Mouse (Mus musculus) kidney, adult 2 months (tissue): ENCODE measurements at regions not wholly inside any gene's neighbourhood (a gene's known extent, or its start where the extent isn't known, plus 50 kb on each side); places are given as distances from the start of the nearest gene placed in this dataset.

Experiments
- CTCF ChIP-seq: fragments of 200-500 bp; conservative IDR thresholded peaks from 2 replicates; pipeline ENCODE4 v1.5.1; 2011; ENCODE audit warnings: low read depth, mild to moderate bottlenecking, control low read depth, low read length, moderate library complexity, mixed read lengths; ENCODE audit not compliant: insufficient read depth, insufficient read length
- POLR2A ChIP-seq: fragments of 200-500 bp; IDR thresholded peaks from one replicate; pipeline ENCODE4 v1.6.1; 2011; ENCODE audit warnings: low read depth, low read length, control low read depth

GRCm38 (mm10) chr10:56914103-56914502 is 537.0 kb downstream of the Gja1 start:
- no peak for TF ChIP-seq CTCF
- no peak for TF ChIP-seq POLR2A
